Mouse (Mus musculus) adrenal gland, postnatal 10 days (tissue): Measurements from ENCODE around the gene Agfg2. TPM values are rescaled to one million over a fixed set of nuclear protein-coding genes. Genes with fewer than 3 reads are reported as not detected.
A peak's percentile ranks its signal among the peaks of the same experiment; 100 is the strongest.

ENCODE experiments used
- DNase-seq: peaks from one replicate; pipeline ENCODE4 v3.0.0; 2021; ENCODE audit warnings: mixed read lengths
- total RNA-seq, 2 experiments: library from RNA; stranded (reverse); gene quantifications; 2 replicates each; pipeline ENCODE4 v1.2.3; 2021

Gene Agfg2
- total RNA-seq, 2 experiments from 2014 or later: 21.0 to 21.9 TPM

DNA sequence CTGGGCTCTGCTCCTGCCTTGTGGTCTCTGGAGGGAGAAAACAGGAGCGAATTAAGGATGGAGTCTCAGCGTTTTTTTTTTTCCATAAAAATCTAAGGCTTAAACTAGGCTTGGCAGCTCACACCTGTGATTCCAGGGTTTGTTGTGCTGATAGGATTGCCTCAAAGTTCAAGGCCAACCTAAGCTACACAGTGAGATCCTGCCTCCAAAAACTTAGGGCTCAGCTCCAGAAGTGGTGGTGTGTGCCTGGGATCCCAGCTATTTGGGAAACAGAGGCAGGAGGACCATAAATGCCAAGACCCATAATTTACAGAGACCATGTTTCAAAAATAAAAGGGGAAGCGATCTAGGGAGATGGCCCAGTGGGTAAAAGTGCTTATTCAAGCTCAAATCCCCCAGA is 75.2 kb downstream of the Agfg2 start:
- DNase-seq: no peak

DNA sequence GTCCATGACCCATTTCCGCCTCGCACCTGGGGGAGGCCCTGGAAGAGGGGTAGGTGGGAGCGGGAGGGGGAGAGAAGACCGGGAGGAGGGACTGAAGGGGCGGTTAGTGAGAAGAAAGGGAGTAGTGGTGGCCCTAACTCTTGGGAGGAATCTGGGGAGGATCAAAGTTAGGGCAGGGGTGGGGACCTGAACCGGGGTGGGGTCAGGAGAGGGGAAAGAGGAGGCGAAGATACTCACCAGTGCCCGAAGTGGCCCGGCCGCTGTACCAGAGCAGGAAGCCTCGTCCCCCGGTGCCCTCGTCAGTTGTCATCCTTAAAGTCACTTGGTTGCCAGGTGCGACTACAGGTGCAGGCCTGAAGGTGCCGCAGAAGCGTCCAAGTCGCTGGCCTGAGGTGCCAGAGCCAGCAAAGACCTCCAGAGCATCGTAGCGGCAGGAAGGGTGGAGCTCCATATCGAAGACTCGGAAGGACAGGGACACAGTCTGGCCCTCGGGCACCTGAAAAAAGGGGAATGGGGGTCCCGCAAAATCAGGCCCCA is 75.8 kb downstream of the Agfg2 start:
- DNase-seq: no peak

DNA sequence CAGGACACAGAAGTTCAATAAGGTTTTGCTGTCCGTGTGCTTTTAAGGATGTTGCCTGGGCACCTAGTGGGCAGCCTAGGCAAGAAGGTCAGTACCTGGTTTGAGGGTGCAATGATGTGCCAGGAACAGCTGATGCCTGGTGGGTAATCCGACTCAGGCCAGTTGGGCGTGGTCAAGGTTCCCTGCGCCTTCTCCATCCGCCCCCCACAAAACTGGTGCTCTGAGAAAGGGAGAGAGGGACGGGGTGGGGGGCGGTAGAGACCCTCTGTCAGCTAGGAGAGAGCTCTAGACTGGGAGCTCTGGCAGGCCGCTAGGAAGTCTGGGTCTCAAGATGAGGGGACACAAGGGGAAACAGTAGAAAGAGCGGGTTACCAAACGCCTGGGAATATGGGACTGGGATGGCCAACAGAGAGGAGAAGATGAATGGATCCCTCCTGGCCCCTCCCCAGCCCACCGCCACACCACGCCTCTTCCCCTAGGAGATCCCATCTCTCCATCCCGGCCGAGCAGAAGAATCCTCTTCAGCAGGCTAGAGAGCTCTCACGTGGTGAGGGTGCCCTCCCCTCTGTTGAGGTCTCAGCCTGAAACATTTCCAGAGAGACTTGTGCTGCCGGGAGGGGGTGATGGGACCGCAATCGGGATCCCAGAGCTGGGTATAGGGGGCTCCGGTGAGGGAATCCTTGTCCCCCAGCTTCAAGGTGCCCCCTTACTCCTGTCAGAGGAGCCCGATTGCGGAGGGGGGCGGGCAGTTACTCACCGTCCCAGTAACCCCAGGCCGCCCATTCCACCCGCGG is 76.5 kb downstream of the Agfg2 start:
- DNase-seq: no peak

DNA sequence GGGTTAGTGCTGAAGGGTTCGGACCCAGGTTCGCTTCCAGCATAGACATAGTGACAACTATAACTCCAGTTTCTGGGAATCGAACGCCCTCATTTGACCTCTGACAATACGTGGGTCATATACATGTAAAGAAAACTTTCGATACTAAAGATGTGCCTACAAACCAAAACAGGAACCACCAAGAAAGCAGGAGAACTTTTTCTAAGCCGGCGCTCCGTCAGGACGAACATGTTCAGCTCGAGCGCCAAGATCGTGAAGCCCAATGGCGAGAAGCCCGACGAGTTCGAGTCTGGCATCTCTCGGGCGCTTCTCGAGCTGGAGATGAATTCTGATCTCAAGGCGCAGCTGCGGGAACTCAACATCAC is 83.2 kb downstream of the Agfg2 start:
- no peak for DNase-seq

DNA sequence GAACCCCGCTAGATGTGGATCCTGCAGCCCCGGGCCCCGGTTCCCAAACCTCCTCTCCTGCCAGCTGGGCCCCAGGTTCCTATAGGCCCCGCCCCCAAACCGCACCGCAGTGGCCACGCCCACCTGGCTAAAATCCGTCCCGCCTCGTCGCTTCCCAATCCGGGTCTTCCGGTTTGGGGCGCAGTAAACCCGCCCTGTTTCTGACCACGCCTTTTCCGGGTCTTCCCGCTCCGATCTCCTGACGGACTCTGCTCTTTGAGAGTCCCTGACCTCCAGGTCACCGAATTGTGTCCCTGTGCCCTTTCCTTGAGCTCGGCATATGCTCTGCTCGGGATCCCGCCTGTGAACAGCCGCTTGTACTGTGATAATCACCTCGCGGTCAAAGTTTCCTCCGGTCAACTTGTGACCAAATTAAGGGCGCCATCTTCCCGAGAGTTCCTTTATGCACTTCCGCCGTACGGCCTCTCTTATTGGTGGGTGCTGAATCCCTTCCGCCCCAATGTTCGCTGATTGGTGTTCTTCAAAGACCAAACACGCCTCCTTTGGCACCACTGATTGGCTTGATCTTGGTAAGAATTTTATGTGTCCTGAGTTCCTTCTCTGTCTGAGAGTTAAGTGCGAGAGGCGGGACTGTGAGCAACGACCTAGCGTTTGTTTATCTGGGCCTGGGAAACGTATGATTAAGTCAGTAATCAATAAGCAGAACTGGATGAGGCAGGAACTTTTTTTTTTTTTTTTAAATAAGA is 83.7 kb downstream of the Agfg2 start, which contains the start of gene Mospd3:
Gene Mospd3 (minus strand): TSS at position 440 of the 746 bp plus-strand sequence.
- DNase-seq: peak; percentile 98

Other genes with a start within 250 kb of the Agfg2 start
- gene Zan, start 207.7 kb downstream of the Agfg2 start, total RNA-seq: under 1 TPM; 0.09 to 0.15 TPM
- 10 to 100 TPM; 23.8 to 27.2 TPM for gene Pop7, start 182.2 kb downstream of the Agfg2 start, total RNA-seq
- 10 to 100 TPM; 24.2 to 39.1 TPM for gene Gigyf1, start 166.2 kb downstream of the Agfg2 start, total RNA-seq
- not detected for gene Epo, start 151.5 kb downstream of the Agfg2 start, total RNA-seq
- 100 to 1,000 TPM; 592 to 682 TPM for gene Gnb2, start 151.2 kb downstream of the Agfg2 start, total RNA-seq
- 1 to 10 TPM; 3.2 to 4.6 TPM for gene Actl6b, start 131.2 kb downstream of the Agfg2 start, total RNA-seq
- gene Tfr2, start 114.9 kb downstream of the Agfg2 start, total RNA-seq: 10 to 100 TPM; 18.8 to 42.1 TPM
- 10 to 100 TPM; 43.3 to 47.4 TPM for gene Mospd3, start 83.7 kb downstream of the Agfg2 start, total RNA-seq
- 100 to 1,000 TPM; 347 to 368 TPM for gene Pcolce, start 70.9 kb downstream of the Agfg2 start, total RNA-seq
- gene Fbxo24, start 55.7 kb downstream of the Agfg2 start, total RNA-seq: 1 to 10 TPM in 1 of 2 experiments, under 1 TPM in 1; 0.51 to 1.2 TPM
- gene Lrch4, start 55.6 kb downstream of the Agfg2 start, total RNA-seq: 10 to 100 TPM; 25.0 to 29.9 TPM
- gene Gm20605, start 55.6 kb downstream of the Agfg2 start, total RNA-seq: 10 to 100 TPM in 1 of 2 experiments, 1 to 10 TPM in 1; 5.7 to 10.6 TPM
- gene Sap25, start 43.4 kb downstream of the Agfg2 start, total RNA-seq: 1 to 10 TPM; 4.2 to 9.7 TPM
- gene Irs3, start 39.0 kb downstream of the Agfg2 start, total RNA-seq: 1 to 10 TPM; 2.1 to 4.0 TPM
- gene Nyap1, start 56.9 kb upstream of the Agfg2 start, total RNA-seq: 1 to 10 TPM; 4.9 to 6.5 TPM
- gene Tsc22d4, start 61.0 kb upstream of the Agfg2 start, total RNA-seq: 100 to 1,000 TPM in 1 of 2 experiments, 10 to 100 TPM in 1; 88.3 to 101 TPM
- gene Ppp1r35, start 94.1 kb upstream of the Agfg2 start, total RNA-seq: 10 to 100 TPM; 21.6 to 23.1 TPM
- 10 to 100 TPM; 43.5 to 47.9 TPM for gene Mepce, start 102.9 kb upstream of the Agfg2 start, total RNA-seq
- gene Zcwpw1, start 103.1 kb upstream of the Agfg2 start, total RNA-seq: 1 to 10 TPM; 5.9 to 6.7 TPM
- 1 to 10 TPM; 1.6 to 2.8 TPM for gene Pilra, start 151.6 kb upstream of the Agfg2 start, total RNA-seq
- gene Pilrb1, start 173.4 kb upstream of the Agfg2 start, total RNA-seq: 1 to 10 TPM; 1.5 to 2.1 TPM
- 1 to 10 TPM; 2.0 to 2.2 TPM for gene Pilrb2, start 187.1 kb upstream of the Agfg2 start, total RNA-seq
- gene Cyp3a13, start 236.9 kb upstream of the Agfg2 start, total RNA-seq: 1 to 10 TPM; 3.0 to 8.2 TPM